Mouse (Mus musculus) T-helper 17 cell (primary cell): ENCODE data around the gene Cab39l.

Source experiments
- in situ Hi-C, 2 experiments: fragments of 300-600 bp; cut with MboI, MseI; formaldehyde crosslinking; loops; 1 replicate in 1 of 2; 2 replicates in 1 of 2; pipeline ENCODE4 v1.15.1; 2025; ENCODE audit warnings: high pct_unique_total_duplicates in 2 of 2

Gene Cab39l

DNA sequence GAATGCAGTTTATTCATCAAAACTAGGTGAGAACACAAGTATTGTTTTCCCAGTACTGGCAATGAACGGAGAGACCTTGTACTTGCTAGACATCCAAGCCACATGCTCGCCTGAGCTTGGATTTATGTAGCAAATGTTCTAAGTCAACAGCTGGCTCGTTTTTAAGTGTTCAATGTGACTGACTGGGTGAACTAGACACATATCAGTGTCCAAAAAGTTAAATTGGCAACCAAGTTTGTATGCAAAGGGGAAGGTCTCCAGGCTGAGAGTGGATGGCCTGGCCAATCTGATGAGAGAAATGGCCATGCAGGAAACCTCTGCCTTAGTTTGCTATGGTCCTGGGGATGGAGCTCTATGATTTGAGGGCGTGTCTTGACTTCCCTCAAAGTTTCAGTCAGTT lies 51.6 kb downstream of the Cab39l start:
- in situ Hi-C loops, result no loop called here

DNA sequence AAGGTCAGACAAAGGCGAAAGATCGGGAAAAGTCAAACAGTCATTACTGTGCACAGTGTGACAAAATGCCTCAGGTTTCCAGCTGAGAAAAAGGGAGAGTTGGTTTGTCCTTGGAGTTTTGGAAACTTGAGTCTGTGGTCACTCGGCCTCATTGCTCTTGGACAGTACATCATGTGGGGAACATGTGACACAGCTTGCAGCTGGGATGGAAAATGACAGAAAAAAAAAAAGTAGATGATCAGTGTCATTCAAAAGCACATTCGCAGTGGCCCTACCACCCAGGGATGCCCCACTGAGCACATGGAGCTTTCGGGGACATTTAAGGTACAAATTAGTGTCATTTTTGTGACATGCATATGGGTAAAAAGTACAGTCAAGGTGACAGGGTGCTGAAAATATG lies 57.2 kb downstream of the Cab39l start:
- in situ Hi-C loops, result no loop called here

DNA sequence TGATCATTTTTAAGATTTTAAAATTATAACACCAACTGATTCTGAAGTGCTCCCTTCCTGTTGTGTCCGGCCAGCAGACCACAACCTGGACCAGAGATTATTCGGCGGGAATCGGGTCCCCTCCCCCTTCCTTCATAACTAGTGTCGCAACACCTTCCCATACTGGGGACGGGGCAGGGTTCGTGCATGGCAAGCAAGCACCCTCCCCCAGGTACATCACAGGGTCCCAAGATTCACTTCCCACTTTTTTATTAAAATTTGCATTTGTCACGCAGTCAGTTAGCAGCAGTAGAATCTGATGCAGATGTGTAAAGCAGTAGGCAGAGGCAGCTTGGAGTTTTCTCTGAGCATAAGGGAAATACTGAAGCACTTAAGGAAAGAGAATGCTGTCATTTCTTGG lies 64.1 kb downstream of the Cab39l start:
- in situ Hi-C loops, result loop anchor here in 1 of 2 experiments (10.0 kb wide), 1 partner anchor 820 kb away; no protein-coding TSS in a partner anchor

DNA sequence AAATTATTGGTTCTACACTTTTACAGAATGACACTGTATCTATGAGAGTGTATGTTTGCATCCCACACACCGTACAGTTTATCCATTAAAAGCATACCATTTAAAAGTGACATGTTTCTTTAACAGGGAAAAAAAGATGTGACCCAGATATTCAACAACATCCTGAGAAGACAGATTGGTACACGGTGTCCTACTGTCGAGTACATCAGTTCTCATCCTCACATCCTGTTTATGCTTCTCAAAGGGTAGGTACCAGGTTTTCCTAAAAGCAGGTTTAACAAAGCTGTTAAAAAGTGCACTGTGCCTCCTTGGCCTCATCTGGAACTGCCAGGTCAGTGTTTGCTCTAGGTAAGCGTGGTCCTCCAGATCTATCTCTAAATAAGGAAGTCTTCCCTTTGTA lies 65.4 kb downstream of the Cab39l start:
- in situ Hi-C loops, result loop anchor here in 1 of 2 experiments (10.0 kb wide), 1 partner anchor 821 kb away; no protein-coding TSS in a partner anchor

DNA sequence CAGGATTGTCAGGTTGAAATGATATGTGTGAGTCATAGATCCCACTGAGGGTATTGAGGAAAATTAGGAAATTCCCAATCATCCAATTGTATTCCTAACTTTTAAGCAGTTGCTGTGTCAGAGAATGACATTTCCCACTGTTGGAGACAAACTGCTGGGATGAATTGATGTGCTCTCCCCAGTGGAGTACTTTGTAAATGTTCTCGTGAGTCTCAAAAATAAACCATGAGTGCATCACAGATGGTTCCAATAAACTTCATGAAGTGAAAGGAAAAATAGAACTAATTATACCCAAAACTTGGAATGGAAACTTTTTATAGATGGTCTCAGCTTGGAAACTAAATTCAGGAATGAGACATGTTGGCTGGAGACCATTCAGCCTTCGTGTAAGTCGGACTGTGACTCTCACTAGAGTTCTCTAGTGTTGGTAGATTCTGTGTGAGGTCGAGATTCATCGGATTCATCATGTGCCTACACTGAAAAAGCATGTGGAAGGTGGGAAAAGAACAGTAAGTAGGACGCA lies 73.2 kb downstream of the Cab39l start:
- in situ Hi-C loops, result no loop called here

DNA sequence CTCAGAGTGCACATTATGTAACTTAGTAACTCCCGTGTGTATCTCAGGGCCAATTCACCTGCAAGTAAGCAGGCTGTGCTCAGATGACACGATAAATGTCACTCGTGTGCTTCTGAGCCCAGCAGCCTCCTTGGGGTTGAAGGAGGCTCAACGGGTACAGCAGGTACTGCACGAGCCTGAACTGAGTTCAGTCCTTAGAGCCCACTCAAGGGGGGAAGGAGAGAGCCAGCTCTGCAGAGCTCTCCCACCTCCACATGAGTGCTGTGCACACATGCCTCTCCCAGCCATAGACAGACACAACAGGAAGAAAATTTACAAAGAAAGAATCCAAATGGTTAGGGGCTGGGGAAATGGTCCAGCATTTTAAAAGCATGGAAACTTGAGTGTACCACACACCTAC lies 85.1 kb downstream of the Cab39l start:
- in situ Hi-C loops, result no loop called here

DNA sequence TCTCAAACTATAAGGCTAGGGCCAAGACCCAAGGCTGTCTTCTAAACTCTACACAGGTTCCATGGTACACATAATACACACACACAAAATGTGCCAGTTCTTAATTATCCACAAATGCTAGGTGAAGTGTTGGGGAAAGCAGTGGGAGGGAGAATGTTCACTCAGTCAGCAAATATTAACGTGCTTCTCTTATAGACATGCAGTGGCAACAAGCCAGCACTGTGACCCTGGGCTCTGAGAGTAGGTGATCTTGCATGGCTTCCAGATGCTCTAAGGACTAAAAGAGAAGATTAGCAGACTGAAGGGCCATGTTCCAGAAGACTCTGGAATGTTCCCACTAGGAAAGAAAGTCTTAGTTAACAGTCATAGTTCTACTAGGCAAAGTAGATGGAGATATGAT lies 90.0 kb downstream of the Cab39l start:
- in situ Hi-C loops, result no loop called here

DNA sequence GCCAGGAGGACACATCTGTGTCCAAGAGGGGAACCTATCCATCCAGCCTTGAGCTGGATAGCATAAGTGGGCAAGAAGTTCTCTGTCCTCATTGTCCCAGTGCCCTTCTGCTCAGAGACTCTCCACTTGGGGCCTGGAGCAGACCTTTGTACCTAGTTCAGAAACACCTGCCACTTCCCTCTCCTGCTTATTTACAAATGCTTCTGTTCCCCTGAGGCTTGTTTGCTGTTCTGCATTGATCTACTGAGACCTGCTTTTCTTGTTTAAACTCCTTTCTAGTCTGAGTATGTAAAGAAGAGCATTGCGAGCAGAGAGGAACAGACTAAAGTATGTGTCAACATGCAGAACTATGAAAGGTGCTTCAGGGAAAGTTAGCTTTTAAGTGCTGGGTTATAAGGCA lies 92.2 kb downstream of the Cab39l start:
- in situ Hi-C loops, result no loop called here

DNA sequence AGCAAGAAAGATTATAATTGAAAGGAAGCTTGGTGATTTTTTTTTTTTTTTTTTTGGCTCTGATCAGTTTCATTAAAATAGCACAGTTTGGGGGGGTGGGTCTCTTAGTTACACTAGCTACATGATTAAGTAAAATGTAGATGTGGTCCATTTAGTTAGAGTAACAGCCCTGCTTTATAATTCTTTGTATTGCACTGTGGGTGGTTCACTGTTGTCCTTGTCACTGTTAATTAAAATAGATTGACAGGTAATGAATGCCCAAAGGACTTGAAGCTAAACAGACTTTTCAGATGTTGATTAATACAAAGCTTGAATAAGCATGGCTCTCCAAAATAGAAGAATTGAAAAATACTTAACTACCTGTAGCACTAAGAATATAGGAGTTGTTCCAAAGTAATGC lies 93.1 kb downstream of the Cab39l start:
- in situ Hi-C loops, result no loop called here

DNA sequence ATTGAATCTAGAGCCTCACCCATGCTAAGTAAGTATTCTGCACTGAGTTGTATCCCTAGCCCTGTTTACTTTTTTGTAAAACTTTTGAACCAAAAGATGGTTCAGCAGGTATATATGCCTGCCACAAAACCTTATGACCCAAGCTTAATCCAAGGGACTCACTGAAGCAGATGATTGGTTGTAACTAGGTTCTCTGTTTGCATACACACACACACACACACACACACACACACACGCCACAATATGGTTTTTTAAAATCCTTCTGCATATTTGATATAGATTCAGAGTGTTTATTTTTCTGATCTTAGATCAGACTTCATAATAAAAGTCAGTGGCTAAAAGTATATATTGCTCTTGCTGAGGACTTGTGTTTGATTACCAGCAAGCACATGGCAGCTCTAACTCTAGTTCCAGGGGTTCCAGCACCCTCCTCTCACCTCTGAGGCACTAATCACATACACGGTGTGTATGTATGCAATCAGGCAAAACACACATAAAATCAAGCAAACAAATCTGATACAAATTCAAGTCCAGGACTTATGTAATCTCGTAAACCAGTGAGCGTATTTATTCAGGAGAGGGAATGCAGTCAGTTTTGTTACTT lies 97.2 kb downstream of the Cab39l start:
- in situ Hi-C loops, result no loop called here

DNA sequence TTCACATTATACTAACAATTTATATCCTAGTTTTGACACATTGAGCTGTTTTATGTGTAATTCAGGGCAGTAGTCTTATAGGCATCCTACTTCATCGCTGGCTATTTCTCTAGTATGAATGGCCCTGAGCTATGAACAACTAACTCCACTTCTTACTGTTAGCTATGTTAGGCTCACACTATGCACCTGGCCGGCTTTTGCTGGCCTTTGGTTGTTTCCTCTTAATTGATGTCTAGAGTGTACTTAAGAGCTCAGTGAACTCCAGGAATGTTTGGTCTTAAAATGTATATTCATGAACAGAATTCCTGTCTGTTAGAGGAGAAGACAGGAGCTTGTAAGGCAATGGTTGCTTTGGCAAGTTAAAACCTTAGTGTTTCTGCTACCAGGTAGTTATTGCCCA lies 99.5 kb downstream of the Cab39l start:
- in situ Hi-C loops, result no loop called here

DNA sequence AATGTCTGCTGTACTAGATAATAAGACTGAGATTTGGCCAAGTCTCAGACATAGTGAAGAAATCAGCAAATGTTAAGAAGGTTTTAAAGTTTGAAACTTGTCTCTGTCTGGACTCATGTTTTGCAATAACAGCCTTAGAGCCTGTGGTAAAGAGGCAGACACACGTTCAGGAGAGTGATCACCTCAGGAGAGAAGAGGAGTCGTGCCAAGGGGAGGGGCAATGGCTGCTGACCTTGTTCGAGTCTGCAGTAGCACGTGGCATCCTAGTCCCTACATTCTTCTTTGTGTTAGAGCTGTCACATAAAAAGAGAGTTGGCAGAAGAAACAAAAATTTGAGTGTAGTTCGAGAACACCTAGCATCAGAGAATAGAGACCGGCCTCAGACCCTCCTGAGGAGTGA lies 100.0 kb downstream of the Cab39l start:
- in situ Hi-C loops, result no loop called here

DNA sequence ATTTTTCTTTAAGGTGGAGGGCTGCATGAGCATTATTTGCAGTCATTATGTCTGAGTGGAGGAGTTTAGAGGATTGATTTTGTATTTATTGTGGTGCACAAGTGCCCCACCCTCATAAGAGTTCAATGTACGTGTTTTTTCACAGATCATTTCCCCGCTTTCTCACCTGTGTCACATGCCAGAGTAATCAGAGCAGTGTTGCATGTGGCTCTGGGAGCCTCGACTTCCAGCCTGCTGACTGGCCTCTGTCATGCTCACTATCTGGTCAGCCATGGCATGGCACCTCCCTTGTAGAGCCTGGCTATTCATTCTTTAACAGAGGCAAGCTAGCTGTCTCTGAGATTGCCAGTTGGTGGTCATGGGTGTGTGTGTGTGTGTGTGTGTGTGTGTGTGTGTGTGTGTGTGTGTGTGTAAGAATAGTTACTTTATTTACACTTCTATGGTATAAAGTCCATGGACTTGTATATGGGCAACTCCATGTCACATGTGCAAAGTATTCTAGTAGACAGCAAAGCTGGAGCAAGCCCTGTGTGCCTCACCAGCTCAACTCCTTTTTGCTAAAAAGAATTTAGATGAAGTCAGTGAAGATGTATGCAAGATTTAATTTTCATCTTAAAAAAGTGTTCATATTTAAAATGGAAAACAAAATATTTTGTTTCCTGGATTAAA lies 102.5 kb downstream of the Cab39l start:
- in situ Hi-C loops, result no loop called here

DNA sequence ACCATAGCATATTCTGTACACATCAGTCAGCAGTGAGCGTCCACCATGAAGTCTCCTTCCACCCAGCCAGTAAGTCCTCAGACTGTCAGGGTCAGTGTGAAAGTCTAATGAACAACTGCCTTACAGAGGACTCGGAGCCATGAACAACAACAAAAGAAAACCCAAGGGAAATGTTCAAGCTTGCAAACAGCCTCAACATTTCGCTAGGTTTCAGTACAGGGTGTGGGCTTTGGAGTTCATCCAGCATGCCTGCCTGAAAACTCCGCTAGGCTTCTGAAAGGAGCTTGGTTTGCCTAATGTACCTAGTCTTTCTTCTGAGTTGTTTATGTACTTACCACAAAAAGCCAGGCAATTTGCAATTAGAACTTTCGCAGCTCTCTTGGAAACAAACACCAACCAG lies 103.2 kb downstream of the Cab39l start:
- in situ Hi-C loops, result no loop called here

DNA sequence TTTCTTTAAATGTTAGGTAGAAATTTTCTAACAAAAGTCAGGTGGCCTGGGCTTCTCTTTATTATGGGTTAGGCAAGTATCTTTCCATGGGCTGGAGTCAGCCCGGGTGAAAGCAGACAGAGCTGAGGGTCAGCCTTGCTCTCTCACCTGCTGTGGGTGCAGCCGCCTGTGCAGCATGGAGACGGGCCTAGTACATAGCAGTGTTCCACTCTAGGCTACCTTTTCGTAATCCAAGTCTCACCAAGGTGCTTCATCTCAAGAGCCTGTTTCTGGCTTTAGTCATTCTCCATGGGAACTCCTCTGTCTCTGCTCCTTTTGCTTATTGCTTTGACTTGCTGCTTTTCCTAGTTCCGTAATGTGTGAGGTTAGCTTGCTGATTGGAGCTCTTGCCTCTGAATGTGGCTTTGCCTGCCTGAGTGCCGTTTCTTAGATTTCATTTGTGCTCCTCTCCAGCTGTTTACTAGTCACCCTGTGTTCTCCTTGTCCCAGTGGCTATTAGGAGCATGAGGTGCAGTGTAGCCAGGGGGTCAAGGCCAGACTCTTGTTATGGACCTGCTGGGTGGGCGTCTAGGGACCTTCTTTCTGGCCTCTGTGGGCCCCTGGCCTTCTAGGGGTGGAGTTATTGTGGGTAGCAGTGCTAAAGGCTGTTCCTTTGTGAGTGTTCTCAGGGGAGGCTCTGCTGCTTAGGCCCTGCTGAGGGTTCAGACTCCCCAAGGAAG lies 105.5 kb downstream of the Cab39l start:
- in situ Hi-C loops, result no loop called here

DNA sequence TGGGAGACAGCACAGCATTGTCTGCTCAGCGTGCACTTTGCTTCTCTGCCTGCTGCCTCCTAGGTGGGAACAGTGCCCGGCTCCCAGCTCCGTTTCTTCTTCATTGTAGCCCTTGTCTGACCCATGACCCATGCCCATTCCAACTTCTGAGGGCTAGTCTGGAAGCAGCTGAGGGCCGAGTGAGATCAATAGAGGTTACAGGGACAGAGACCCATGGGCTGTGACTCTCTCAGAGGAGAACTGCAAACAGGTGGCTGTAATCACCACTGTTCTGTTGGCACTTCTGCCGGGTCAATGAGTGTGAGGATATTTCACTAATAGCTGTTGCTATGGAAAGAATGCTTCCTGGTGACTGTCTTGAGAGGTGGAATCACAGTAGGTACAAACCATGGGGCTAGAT lies 106.8 kb downstream of the Cab39l start:
- in situ Hi-C loops, result no loop called here

DNA sequence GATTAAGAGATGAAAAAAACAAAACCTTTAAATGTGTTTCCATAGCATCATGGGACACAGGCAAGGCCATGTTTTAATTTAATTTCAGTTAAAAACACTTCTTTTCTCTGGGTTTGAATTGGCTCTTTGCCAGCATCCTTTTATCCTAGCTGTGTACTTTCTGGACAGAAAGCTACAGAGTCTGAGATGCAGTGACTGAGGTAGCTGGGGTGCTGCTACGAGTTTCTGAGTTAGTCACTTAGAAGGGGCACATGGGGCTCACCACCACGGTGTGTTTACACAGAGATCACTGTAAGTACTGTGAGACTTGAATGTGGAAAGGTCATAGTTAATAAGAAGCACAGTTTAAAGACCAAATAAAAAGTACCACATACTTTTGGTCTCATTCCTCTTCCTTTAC lies 107.8 kb downstream of the Cab39l start:
- in situ Hi-C loops, result no loop called here

DNA sequence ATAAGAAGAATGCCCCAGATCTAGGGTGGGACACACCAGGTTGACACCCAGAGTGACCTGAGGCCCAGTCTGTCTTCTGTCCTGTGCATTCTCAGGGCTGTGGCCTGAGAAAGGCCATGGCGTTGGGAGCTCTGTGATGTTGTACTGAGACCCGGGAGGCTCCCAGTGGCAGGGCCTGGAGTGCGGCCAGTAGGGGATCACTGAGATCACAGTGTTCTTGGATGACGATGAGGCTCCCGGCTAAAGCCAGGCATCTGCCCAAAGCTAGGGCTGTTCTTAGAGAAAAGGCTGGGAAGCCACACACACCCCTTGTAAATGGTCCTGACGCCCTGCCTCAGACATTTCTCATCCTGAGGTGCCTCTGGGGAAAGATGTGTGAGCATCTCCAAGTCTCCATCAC lies 108.3 kb downstream of the Cab39l start:
- in situ Hi-C loops, result no loop called here

DNA sequence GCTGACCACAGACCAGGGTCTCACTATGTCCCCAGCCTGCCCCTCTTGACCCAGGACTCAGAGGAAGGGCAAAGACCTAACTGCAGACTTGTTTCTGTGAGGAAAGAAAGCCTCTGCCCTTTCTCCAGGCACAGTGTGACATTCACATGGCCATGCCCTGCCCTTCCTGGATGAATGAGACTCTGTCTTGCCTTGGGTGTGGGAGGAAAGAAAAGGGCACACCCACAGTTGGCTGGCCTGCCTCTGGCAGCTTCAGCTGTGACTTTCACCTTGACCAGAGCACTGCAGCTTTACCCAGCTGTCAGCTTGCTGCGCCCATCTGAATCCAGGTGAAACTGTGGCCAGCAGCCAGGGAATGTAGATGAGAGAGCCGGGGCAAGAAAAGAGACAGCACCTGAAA lies 110.1 kb downstream of the Cab39l start:
- in situ Hi-C loops, result loop anchor here in 1 of 2 experiments (5.0 kb wide), 1 partner anchor 159 kb away; no protein-coding TSS in a partner anchor

DNA sequence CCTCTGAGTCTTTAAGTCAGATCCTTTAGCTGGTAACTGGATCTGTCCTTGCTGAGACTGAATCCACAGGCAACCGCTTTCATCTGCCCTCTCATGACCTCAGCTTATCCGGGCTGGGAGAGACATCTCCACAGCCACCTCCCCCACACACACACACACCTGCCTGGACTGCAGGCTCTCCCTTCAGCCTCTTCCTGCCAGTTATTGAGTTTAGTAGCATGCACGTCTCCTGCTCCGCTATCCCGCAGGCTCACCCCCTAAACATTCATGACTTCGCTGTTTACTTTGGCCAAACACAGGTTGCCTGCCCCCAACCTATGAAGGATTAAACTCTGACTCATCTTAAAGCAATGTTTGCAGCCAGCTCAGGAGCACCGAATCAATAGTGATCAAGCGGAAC lies 111.2 kb downstream of the Cab39l start:
- in situ Hi-C loops, result loop anchor here in 1 of 2 experiments (5.0 kb wide), 1 partner anchor 160 kb away; no protein-coding TSS in a partner anchor

DNA sequence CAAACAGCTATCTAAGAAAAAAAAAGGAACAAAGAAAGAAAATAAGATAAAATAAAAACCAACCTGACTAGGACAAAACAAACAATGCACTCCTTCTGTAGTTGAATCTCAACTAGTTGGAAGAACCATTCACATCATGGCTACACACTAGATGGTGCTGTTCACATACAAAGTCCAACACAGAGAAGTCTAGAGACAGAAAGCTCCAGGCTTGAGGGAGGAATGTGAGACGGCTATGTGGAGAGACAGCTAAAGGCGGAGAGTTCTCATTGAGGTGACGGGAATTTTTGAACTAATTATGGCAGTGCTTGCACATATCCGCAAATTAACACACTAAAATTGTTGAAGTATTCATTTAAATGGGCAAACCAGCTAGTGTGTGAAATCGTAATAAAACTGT lies 113.3 kb downstream of the Cab39l start:
- in situ Hi-C loops, result loop anchor here in 1 of 2 experiments (5.0 kb wide), 1 partner anchor 162 kb away; no protein-coding TSS in a partner anchor

DNA sequence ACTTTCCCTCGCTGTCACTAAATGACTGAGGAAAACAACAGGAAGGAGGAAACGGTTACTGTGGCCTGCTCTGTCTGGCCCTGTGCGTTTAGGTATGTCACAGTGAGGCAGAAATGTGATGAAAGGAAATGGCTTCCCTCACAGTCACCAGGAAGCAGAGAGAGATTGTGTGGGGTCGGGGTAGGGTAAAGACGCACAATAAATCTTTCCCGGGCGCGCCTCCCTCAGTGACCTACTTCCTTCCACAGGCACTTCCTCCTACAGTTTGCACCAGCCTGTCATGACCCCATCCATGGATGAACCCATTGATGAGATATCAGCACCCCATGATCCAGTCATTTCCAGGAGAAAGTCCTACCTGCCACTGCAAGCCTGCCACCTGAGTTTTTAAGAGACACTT lies 114.2 kb downstream of the Cab39l start:
- in situ Hi-C loops, result loop anchor here (5.0 kb wide), 1 partner anchor 223 kb away; no protein-coding TSS in a partner anchor
